Mouse (Mus musculus): ENCODE measurements around the gene Msmp. TPM values are rescaled to one million over a fixed set of nuclear protein-coding genes. Genes with fewer than 3 reads are reported as not detected.

Gene Msmp
- polyA plus RNA-seq, 1 experiment from 2014 or later = 1.1 TPM

DNA sequence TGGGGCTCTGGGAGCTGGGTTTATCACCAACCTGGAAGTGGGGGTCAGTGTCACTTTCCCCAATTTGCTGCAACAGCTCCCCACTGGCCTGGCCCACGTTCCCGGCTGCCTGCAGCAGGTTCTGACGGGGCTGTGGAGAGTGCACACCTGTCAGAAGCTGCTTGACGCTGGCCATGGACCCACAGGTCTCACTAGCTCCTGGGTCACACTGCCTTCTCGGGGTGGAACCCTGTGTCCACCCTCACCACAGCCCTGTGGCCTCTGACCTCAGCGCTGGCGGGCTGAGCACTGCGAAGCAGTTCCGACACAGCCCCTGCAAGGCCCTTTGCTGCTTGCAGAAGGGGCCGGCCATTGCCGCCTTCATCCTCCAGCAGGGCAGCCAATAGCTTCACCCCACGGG is 35.2 kb downstream of the Msmp start:
- Histone ChIP-seq H3K4me2 (ENCODE audit: low read length) (no peak overlapping the region), H3K9ac (ENCODE audit: low read depth, low read length) (no peak overlapping the region), H3K4me3 (ENCODE audit: low read depth, low read length) (no peak overlapping the region), H3K9me3 (replicated peaks; ENCODE audit: control insufficient read depth, low read length, poor library complexity, severe bottlenecking) (no peaks in the 10 kb centered on the region), H3K36me3 (ENCODE audit: control insufficient read depth, insufficient read depth, low read length) (peaks cover 83% of the 10 kb centered on the region), H3K27me3 (ENCODE audit: control insufficient read depth, insufficient read depth, low read depth, low read length) (no peaks in the 10 kb centered on the region), H3K4me1 (ENCODE audit: control insufficient read depth, insufficient read depth, low read length) (no peaks in the 10 kb centered on the region), H3K27ac (ENCODE audit: low read length) (no peak overlapping the region)
- ATAC-seq = no peak
- WGBS = 94% methylated on average over 12 of the region's 12 CpGs

- no peak overlapping the region for H3K4me3 ChIP-seq (ENCODE audit: low read depth, low read length)
- WGBS = 93% methylated on average over 8 of the region's 8 CpGs
- no peaks in the 10 kb centered on the region for H3K9me3 ChIP-seq (replicated peaks; ENCODE audit: control insufficient read depth, low read length, poor library complexity, severe bottlenecking)
- no peaks in the 10 kb centered on the region for H3K4me1 ChIP-seq (ENCODE audit: control insufficient read depth, insufficient read depth, low read length)
- no peak overlapping the region for H3K27ac ChIP-seq (ENCODE audit: low read length)
- H3K27me3 ChIP-seq (ENCODE audit: control insufficient read depth, insufficient read depth, low read depth, low read length) = no peaks in the 10 kb centered on the region
- no peak for ATAC-seq
- no peak overlapping the region for H3K9ac ChIP-seq (ENCODE audit: low read depth, low read length)
- H3K4me2 ChIP-seq (ENCODE audit: low read length) = no peak overlapping the region
- H3K36me3 ChIP-seq (ENCODE audit: control insufficient read depth, insufficient read depth, low read length) = peaks cover 79% of the 10 kb centered on the region
Measured at GRCm38 (mm10) chr4:43547160-43547559, 37.1 kb downstream of the Msmp start.

DNA sequence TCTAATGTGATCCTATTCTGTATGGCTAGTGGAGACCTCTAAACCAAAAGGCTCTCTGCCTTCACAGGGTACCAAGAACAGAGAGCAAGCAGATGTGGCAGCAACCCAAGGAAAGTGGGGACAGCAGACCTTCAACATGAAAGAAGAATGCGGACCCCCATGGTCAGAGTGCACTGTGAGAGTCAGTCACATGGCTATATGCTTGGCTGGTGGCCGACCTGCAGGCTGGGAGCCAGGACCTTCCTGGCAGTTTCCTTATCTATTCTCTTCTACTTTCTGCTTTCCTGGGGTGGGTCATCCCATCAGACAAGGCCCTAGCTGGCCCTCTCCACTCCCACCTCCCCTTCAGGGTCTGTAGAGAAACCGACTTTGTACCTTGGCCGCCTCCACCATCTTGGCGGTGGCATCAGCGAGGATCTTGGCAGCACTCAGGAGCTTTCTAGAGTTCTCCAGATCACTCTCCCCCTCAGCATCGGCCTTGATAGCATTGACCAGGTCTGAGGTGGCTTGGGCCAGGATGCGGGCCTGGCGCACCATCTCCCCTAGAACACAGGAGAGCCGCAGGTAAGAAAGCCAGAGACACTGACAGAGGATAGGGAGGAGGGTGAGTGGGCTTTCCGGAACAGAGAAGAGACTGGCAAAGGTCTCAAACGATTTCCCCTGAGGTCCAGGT is 37.8 kb downstream of the Msmp start:
- Histone ChIP-seq H3K27me3 (ENCODE audit: control insufficient read depth, insufficient read depth, low read depth, low read length) (no peaks in the 10 kb centered on the region), H3K4me3 (ENCODE audit: low read depth, low read length) (no peak overlapping the region), H3K27ac (ENCODE audit: low read length) (no peak overlapping the region), H3K4me2 (ENCODE audit: low read length) (no peak overlapping the region), H3K4me1 (ENCODE audit: control insufficient read depth, insufficient read depth, low read length) (no peaks in the 10 kb centered on the region), H3K9me3 (replicated peaks; ENCODE audit: control insufficient read depth, low read length, poor library complexity, severe bottlenecking) (no peaks in the 10 kb centered on the region), H3K9ac (ENCODE audit: low read depth, low read length) (no peak overlapping the region), H3K36me3 (ENCODE audit: control insufficient read depth, insufficient read depth, low read length) (peaks cover 77% of the 10 kb centered on the region)
- ATAC-seq = no peak
- WGBS = 96% methylated on average over 12 of the region's 12 CpGs

DNA sequence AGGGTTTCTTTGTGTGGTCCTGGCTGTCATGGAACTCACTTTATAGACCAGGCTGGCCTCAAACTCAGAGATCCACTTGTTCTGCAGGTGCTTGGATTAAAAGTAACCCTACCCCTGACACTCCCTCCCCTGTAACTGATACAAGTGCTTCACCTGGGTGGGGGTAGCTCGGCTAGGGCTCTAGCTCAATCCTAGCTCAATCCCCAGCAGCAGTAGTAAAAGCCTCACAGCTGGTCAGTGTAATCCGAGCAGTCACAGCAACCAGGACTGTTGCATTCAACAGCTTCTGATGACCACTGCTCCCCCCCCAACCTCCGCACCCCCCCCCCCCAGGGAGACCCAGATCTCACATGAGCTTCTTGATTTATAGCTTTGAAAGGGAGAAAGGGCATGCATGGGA is 42.2 kb downstream of the Msmp start:
- Histone ChIP-seq H3K36me3 (ENCODE audit: control insufficient read depth, insufficient read depth, low read length) (peaks cover 72% of the 10 kb centered on the region), H3K4me3 (ENCODE audit: low read depth, low read length) (no peak overlapping the region), H3K27me3 (ENCODE audit: control insufficient read depth, insufficient read depth, low read depth, low read length) (no peaks in the 10 kb centered on the region), H3K9me3 (replicated peaks; ENCODE audit: control insufficient read depth, low read length, poor library complexity, severe bottlenecking) (no peaks in the 10 kb centered on the region), H3K4me2 (ENCODE audit: low read length) (no peak overlapping the region), H3K9ac (ENCODE audit: low read depth, low read length) (no peak overlapping the region), H3K27ac (ENCODE audit: low read length) (no peak overlapping the region), H3K4me1 (ENCODE audit: control insufficient read depth, insufficient read depth, low read length) (no peaks in the 10 kb centered on the region)
- ATAC-seq = no peak
- 76% methylated on average over 3 of the region's 3 CpGs for WGBS

- Histone ChIP-seq H3K27me3 (ENCODE audit: control insufficient read depth, insufficient read depth, low read depth, low read length) (no peaks in the 10 kb centered on the region), H3K9ac (ENCODE audit: low read depth, low read length) (no peak overlapping the region), H3K4me1 (ENCODE audit: control insufficient read depth, insufficient read depth, low read length) (no peaks in the 10 kb centered on the region), H3K9me3 (replicated peaks; ENCODE audit: control insufficient read depth, low read length, poor library complexity, severe bottlenecking) (no peaks in the 10 kb centered on the region), H3K4me3 (ENCODE audit: low read depth, low read length) (no peak overlapping the region), H3K4me2 (ENCODE audit: low read length) (no peak overlapping the region), H3K27ac (ENCODE audit: low read length) (no peak overlapping the region), H3K36me3 (ENCODE audit: control insufficient read depth, insufficient read depth, low read length) (peaks cover 73% of the 10 kb centered on the region)
- 96% methylated on average over 9 of the region's 9 CpGs for WGBS
- no peak for ATAC-seq
Measured at GRCm38 (mm10) chr4:43536031-43536430, 48.3 kb downstream of the Msmp start.

- H3K4me1 ChIP-seq (ENCODE audit: control insufficient read depth, insufficient read depth, low read length) = no peaks in the 10 kb centered on the region
- H3K9me3 ChIP-seq (replicated peaks; ENCODE audit: control insufficient read depth, low read length, poor library complexity, severe bottlenecking) = no peaks in the 10 kb centered on the region
- no peak overlapping the region for H3K4me3 ChIP-seq (ENCODE audit: low read depth, low read length)
- 97% methylated on average over 8 of the region's 8 CpGs for WGBS
- H3K27ac ChIP-seq (ENCODE audit: low read length) = no peak overlapping the region
- H3K27me3 ChIP-seq (ENCODE audit: control insufficient read depth, insufficient read depth, low read depth, low read length) = no peaks in the 10 kb centered on the region
- peaks cover 73% of the 10 kb centered on the region for H3K36me3 ChIP-seq (ENCODE audit: control insufficient read depth, insufficient read depth, low read length)
- no peak for ATAC-seq
- H3K9ac ChIP-seq (ENCODE audit: low read depth, low read length) = no peak overlapping the region
- no peak overlapping the region for H3K4me2 ChIP-seq (ENCODE audit: low read length)
Measured at GRCm38 (mm10) chr4:43535628-43536027, 48.7 kb downstream of the Msmp start.

- H3K4me3 ChIP-seq (ENCODE audit: low read depth, low read length) = no peak overlapping the region
- H3K4me1 ChIP-seq (ENCODE audit: control insufficient read depth, insufficient read depth, low read length) = no peaks in the 10 kb centered on the region
- H3K36me3 ChIP-seq (ENCODE audit: control insufficient read depth, insufficient read depth, low read length) = peaks cover 55% of the 10 kb centered on the region
- no peak overlapping the region for H3K27ac ChIP-seq (ENCODE audit: low read length)
- H3K9ac ChIP-seq (ENCODE audit: low read depth, low read length) = no peak overlapping the region
- ATAC-seq = no peak
- H3K27me3 ChIP-seq (ENCODE audit: control insufficient read depth, insufficient read depth, low read depth, low read length) = no peaks in the 10 kb centered on the region
- H3K4me2 ChIP-seq (ENCODE audit: low read length) = no peak overlapping the region
- WGBS = 95% methylated on average over 9 of the region's 9 CpGs
- H3K9me3 ChIP-seq (replicated peaks; ENCODE audit: control insufficient read depth, low read length, poor library complexity, severe bottlenecking) = no peaks in the 10 kb centered on the region
Measured at GRCm38 (mm10) chr4:43533270-43533669, 51.0 kb downstream of the Msmp start.

Small RNA genes lying within 50 kb of the gene (microRNA-seq; reads per million reads assigned to microRNA genes)
- gene Gm25262 = not detected

Other genes with a start within 250 kb of the Msmp start
- 85.4 and 89.0 TPM in 2 replicates for gene Rusc2, start 202.5 kb downstream of the Msmp start, polyA plus RNA-seq (2015; fragmentation: Nextera tagmentation; extraction: Ambion mirVana)
- gene Fam166b, start 155.4 kb downstream of the Msmp start, polyA plus RNA-seq (2015; fragmentation: Nextera tagmentation; extraction: Ambion mirVana) = 1.6 and 2.3 TPM in 2 replicates
- 10.7 and 11.2 TPM in 2 replicates for gene Tesk1, start 142.6 kb downstream of the Msmp start, polyA plus RNA-seq (2015; fragmentation: Nextera tagmentation; extraction: Ambion mirVana)
- gene Cd72, start 129.9 kb downstream of the Msmp start, polyA plus RNA-seq (2015; fragmentation: Nextera tagmentation; extraction: Ambion mirVana) = 5.0 and 5.8 TPM in 2 replicates
- not detected in 2 replicates for gene Sit1, start 100.8 kb downstream of the Msmp start, polyA plus RNA-seq (2015; fragmentation: Nextera tagmentation; extraction: Ambion mirVana)
- gene Ccdc107, start 91.6 kb downstream of the Msmp start, polyA plus RNA-seq (2015; fragmentation: Nextera tagmentation; extraction: Ambion mirVana) = 81.1 and 90.3 TPM in 2 replicates
- gene Arhgef39, start 84.8 kb downstream of the Msmp start, polyA plus RNA-seq (2015; fragmentation: Nextera tagmentation; extraction: Ambion mirVana) = 4.4 and 7.3 TPM in 2 replicates
- gene Car9, start 77.5 kb downstream of the Msmp start, polyA plus RNA-seq (2015; fragmentation: Nextera tagmentation; extraction: Ambion mirVana) = 0.21 TPM in 1 of 2 replicates, not detected in the other
- gene Tpm2, start 60.7 kb downstream of the Msmp start, polyA plus RNA-seq (2015; fragmentation: Nextera tagmentation; extraction: Ambion mirVana) = 7.3 and 8.3 TPM in 2 replicates
- gene Creb3, start 22.2 kb downstream of the Msmp start, polyA plus RNA-seq (2015; fragmentation: Nextera tagmentation; extraction: Ambion mirVana) = 83.4 and 83.7 TPM in 2 replicates
- 59.3 and 62.9 TPM in 2 replicates for gene Tln1, start 21.8 kb downstream of the Msmp start, polyA plus RNA-seq (2015; fragmentation: Nextera tagmentation; extraction: Ambion mirVana)
- gene Rgp1, start 5.8 kb downstream of the Msmp start, polyA plus RNA-seq (2015; fragmentation: Nextera tagmentation; extraction: Ambion mirVana) = 15.2 and 22.5 TPM in 2 replicates
- 61.3 and 61.9 TPM in 2 replicates for gene Gba2, start 5.6 kb downstream of the Msmp start, polyA plus RNA-seq (2015; fragmentation: Nextera tagmentation; extraction: Ambion mirVana)
- gene Npr2, start 47.4 kb upstream of the Msmp start, polyA plus RNA-seq (2015; fragmentation: Nextera tagmentation; extraction: Ambion mirVana) = 13.5 and 14.7 TPM in 2 replicates
- 8.3 and 11.8 TPM in 2 replicates for gene Spag8, start 69.1 kb upstream of the Msmp start, polyA plus RNA-seq (2015; fragmentation: Nextera tagmentation; extraction: Ambion mirVana)
- gene Hint2, start 72.0 kb upstream of the Msmp start, polyA plus RNA-seq (2015; fragmentation: Nextera tagmentation; extraction: Ambion mirVana) = 57.9 and 61.0 TPM in 2 replicates
- gene Tmem8b, start 84.5 kb upstream of the Msmp start, polyA plus RNA-seq (2015; fragmentation: Nextera tagmentation; extraction: Ambion mirVana) = 14.9 and 15.8 TPM in 2 replicates
- 0.97 and 1.1 TPM in 2 replicates for gene Fam221b, start 84.7 kb upstream of the Msmp start, polyA plus RNA-seq (2015; fragmentation: Nextera tagmentation; extraction: Ambion mirVana)
- not detected in 2 replicates for gene Olfr70, start 116.3 kb upstream of the Msmp start, polyA plus RNA-seq (2015; fragmentation: Nextera tagmentation; extraction: Ambion mirVana)
- 0.06 TPM in 1 of 2 replicates, not detected in the other for gene Olfr71, start 125.8 kb upstream of the Msmp start, polyA plus RNA-seq (2015; fragmentation: Nextera tagmentation; extraction: Ambion mirVana)
- 0.29 and 0.34 TPM in 2 replicates for gene Hrct1, start 142.7 kb upstream of the Msmp start, polyA plus RNA-seq (2015; fragmentation: Nextera tagmentation; extraction: Ambion mirVana)
- gene Spaar, start 145.5 kb upstream of the Msmp start, polyA plus RNA-seq (2015; fragmentation: Nextera tagmentation; extraction: Ambion mirVana) = 0.15 TPM in 1 of 2 replicates, not detected in the other
- not detected in 2 replicates for gene Olfr159, start 186.5 kb upstream of the Msmp start, polyA plus RNA-seq (2015; fragmentation: Nextera tagmentation; extraction: Ambion mirVana)
- gene Olfr156, start 239.4 kb upstream of the Msmp start, polyA plus RNA-seq (2015; fragmentation: Nextera tagmentation; extraction: Ambion mirVana) = not detected in 2 replicates

All from midbrain, embryonic 16.5 days (tissue).